Mouse (Mus musculus) small intestine, adult 2 months (tissue): ENCODE measurements around the gene Nnat.

Source experiments
- CTCF ChIP-seq: fragments of 200-500 bp; IDR thresholded peaks from 2 replicates; pipeline ENCODE4 v1.5.1; 2012; ENCODE audit warnings: low read depth, mild to moderate bottlenecking, control low read depth, inconsistent platforms, low read length, moderate library complexity, mixed read lengths; ENCODE audit not compliant: insufficient replicate concordance, insufficient read length; ENCODE audit errors: extremely low read depth
- POLR2A ChIP-seq: fragments of 200-500 bp; IDR thresholded peaks from 2 replicates; pipeline ENCODE4 v1.6.1; 2012; ENCODE audit warnings: low read depth, mild to moderate bottlenecking, control low read depth, inconsistent platforms, low read length, moderate library complexity

DNA sequence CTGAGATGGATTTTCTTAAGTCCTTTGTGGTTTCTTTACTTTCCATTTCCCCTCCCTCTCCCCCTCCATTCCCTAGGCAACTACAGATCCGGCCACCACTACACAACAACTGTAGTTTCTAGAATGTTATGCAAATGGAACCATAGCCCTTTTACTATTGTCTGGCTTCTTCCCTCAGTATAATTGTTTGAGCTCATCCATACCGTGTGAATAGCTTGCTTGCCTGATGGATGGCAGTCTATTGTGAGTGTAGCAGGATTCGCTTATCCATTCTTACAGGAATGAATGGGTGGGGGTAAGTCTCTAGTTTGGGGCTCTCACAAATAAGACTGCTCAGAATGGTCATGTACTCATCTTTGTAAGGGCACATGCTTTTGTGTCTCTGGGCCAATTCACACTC lies 37.3 kb upstream of the Nnat start:
- TF ChIP-seq CTCF: no peak
- TF ChIP-seq POLR2A: no peak
